Mouse (Mus musculus): ENCODE results near the gene Zfp981.
"Not testable (repeated sequence)": the region's sequence is repeated elsewhere in the genome, so short reads cannot be mapped to it uniquely, and the experiment has no call there.

Gene Zfp981

DNA sequence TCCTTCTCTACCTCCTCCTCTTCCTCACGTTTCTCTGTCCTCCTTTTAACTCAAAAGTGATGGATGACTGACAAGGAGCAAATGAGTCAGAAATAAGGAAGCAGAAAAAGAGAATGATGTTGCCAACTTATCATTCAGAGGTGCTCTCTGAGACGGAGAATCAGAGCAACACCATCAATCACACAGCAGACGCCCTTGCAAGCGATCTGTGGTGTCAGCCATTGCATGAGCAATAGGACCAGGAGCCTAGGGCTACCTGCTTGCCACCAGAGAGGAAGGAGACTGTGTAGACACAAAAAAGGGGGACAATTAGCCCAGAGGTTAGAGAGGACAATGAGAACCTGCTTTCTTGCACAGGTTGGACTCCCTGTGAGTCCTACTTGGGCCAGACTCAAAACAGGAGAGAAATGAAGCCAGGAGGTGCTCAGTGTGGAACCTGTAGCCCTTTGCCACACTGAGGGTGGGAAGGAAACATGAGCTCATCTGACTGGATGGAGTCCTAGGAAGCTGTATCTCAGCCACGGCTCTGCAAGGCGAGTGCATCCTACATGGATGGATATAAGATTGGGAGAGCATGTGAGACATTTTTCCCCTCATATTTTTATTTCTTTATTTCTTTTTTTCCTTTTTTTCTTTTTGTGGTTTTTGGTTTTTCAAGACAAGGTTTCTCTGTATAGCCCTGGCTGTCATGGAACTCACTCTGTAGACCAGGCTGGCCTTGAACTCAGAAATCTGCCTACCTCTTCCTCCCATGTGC, 16.5 kb upstream of the Zfp981 start:
- not testable (repeated sequence) for DNase-seq (ENCODE audit: low spot score)

DNA sequence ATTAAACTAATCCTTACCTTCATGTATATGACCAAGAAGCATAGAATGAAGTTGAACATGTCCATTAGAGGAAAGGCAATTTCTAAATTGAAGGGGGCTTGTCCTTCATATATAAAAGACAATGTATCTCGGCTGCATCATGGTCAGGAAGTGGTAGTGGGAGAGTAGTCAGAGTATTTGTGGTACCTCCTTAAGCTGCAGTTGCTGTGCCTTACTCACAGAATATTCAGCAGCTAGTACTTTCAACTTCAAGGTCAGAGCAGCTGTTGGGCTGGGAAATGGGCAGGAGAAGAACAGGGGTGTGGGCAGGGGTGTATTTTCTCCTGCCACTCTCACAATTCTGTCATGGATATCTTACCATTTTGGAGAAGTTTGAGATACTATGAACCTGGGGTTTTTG, 15.1 kb upstream of the Zfp981 start:
- DNase-seq (ENCODE audit: low spot score), result not testable (repeated sequence)

DNA sequence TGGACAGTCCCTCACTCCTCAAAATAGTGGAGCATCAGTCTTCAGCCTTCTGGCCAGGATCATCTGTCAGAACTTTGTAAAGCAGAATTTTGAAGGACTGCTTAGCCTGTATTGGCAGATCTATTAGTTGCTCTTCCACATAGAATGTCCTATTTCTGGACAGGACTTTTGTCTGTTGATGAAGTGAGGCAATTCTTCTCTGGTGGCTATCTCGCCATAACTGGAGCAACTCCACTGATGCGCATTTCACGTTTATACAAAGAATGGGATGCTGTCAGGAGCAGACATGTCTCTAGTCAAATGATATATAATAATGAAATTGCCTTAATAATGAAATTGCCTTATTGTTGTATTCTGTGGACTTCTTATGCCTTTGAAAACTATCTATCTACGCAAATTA, 12.6 kb upstream of the Zfp981 start:
- DNase-seq (ENCODE audit: low spot score), result not testable (repeated sequence)

DNA sequence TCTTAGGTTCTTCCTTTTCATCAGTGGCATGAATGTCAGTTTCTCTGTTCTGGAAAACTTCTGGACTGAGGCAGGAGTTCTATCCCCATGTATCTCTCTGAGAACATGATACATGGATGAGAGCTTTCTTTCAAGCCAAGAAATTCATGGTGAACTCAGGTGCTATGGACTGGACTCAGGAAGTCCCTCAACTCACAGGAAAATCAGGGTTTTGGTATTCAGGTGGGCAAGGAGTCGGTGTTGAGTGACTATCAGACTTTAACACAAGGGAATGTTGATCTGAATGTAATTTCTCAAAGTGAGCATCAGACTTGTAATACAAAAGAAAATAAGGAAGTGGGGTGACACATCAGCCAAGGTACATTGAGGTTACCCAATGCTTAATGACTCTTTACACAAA, 9.8 kb upstream of the Zfp981 start:
- DNase-seq (ENCODE audit: low spot score), result not testable (repeated sequence)

DNA sequence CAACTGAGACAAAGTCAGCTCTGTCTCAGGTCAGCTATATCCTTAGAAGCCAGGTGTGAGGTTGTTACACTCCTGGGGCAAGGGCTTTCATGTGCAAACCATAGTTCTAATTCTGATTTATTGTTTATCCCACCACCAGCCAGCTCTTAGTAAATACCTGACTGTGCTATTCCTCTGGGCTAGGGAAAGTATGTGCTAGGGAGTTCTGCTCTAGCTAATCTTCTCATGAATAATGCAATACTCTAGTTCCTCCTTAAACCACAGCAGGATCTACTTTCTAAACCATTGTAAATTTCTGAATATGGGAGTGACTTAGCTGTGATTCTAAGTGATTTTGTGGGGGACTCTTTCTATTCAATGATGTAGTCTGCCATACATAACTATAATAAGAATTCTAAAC, 9.4 kb upstream of the Zfp981 start:
- DNase-seq (ENCODE audit: low spot score), result no peak

DNA sequence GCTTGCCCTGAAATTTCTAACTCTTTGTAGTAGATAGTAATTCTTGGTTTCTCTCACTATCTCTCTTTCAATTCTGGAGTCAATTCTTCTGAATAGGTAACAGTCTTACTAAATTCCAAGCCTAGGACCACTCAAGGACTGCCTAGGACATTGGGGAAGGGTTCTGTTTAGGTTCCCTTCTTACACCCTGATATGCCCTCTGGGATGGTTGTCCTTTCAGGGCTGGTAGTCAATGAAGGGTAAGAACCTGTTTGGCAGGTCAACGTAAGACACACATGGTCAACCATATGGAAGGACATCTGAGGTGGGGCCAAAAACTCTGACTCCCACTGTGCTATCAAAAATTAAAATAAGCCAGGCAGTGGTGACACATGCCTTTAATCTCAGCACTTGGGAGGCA, 9.0 kb upstream of the Zfp981 start:
- DNase-seq (ENCODE audit: low spot score), result no peak

DNA sequence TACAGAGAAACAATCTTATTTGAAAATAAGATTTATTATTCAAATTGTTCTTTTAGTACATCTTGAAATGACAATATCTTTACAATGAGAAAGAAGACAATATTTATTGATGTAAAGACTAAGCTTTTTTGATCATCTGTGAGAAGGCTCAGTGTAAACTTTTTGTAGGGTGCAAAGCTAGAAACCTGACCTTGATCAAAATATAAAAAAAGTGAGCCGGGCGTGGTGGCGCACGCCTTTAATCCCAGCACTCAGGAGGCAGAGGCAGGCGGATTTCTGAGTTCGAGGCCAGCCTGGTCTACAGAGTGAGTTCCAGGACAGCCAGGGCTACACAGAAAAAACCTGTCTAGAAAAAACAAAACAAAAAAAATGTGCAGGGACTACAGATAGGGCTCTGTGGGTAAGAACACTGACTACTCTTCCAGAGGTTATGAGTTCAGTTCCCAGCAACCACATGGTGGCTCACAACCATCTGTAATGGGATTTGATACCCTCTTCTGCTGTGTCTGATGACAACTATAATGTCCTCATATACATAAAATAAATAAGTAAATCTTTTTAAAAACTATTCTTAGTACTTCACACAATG, 8.4 kb upstream of the Zfp981 start:
- not testable (repeated sequence) for DNase-seq (ENCODE audit: low spot score)

DNA sequence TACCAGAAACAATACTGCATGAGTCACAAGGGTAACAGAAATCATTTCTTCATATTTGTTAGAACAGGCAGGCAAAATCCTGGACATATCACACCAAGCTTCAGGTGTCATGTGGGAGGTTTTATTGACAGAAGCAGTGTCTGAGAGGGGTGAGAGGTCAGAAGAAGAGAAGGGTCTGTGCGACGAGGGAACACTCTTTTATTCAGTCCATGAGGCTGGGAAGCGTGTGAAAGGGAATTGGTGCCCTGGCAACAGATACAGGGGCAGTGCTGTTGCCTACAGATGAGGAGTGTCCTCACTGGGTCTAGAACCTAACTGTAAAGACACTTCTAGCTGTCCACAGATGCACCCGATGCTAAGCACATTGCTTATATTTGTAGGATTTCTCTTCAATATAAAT, 6.8 kb upstream of the Zfp981 start:
- DNase-seq (ENCODE audit: low spot score), result no peak

DNA sequence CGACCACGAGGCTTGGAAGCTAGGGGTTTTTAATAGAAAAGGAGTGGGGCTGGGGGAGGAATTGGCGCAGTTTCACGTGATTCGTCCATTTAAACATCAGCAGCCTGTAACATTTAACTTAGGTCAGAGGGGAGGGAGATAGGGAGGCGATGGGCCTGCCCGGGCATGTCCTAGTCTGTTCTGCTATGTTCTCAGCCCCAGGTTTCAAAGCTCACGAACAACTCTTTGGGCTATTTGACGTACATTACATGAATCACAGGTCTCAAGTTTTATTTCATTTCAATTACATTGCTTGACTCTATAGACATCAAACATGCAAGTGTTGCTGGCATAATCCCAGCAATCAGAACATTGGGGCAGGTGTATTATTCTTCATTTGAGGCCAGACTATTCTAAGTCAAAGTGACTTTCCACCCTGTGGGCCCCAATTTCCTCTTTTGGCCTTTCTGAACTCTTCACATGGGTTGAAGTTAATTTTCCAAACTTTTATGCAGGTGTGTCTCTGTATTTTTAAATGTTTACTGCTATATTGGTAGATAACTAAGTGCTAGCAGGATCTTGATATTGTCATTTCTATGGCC, 4.0 kb upstream of the Zfp981 start:
- DNase-seq (ENCODE audit: low spot score), result not testable (repeated sequence)

DNA sequence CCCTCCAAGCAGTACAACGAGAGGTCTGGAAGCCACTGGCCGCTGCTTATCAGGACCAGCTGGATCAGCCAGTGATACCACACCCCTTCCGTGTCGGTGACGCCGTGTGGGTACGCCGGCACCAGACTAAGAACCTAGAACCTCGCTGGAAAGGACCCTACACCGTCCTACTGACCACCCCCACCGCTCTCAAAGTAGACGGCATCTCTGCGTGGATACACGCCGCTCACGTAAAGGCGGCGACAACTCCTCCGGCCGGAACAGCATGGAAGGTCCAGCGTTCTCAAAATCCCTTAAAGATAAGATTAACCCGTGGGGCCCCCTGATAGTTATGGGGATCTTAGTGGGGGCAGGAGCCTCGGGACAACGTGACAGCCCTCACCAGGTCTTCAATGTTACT, 7.2 kb downstream of the Zfp981 start:
- DNase-seq (ENCODE audit: low spot score), result not testable (repeated sequence)

DNA sequence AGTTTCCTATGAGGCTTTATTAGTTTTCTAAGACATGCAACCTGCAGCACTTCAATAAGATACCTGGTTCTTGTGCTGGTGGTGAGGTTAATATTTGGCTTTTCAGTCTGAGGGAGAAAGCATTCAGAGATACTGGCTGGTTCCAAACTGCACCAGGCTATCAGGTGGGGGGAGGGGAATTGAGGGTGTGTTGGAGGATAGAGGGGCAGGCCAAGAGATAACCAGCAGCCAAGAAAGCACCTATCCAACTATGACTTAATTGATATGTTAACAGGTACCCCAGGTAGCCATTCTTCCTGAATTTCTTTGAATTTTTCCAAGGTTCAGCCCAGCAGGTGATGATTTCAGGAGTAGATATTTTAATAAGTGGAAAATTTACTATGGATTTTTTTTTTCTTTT, 10.0 kb downstream of the Zfp981 start:
- DNase-seq (ENCODE audit: low spot score), result not testable (repeated sequence)

DNA sequence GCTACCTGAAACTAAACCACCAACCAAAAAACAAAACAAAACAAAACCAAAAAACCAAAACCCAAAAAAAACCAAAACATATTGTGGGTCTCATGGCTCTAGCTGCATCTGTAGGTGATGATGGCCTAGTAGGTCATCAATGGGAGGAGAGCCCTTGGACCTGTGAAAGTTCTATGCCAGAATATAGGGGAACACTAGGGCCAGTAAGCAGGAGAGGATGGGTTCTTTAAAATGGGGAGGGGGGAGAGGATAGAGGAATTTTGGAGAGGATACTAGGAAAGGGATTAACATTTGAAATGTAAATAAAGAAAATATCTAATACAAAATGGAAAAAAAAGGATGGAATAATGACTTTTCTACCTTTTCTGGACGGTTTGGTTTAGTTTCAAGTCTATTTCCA, 14.6 kb downstream of the Zfp981 start:
- no peak for DNase-seq (ENCODE audit: low spot score)

DNA sequence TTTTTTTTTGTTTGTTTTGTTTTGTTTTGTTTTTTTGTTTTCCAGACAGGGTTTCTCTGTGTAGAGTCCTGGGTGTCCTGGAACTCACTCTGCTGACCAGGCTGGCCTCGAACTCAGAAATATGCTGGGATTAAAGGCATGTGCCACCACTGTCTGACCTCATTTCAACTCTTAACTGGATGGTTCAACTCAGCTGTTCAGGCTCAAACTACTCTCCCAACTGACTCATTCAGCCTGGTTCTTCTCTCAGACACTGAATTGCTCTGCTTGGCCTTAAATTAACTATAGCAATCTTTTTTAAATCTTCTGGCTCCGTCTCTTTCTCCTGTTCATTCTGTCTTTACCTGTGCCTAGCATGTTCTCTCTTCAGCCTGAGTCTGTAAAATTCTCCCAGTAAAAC, 15.3 kb downstream of the Zfp981 start:
- DNase-seq (ENCODE audit: low spot score), result not testable (repeated sequence)

DNA sequence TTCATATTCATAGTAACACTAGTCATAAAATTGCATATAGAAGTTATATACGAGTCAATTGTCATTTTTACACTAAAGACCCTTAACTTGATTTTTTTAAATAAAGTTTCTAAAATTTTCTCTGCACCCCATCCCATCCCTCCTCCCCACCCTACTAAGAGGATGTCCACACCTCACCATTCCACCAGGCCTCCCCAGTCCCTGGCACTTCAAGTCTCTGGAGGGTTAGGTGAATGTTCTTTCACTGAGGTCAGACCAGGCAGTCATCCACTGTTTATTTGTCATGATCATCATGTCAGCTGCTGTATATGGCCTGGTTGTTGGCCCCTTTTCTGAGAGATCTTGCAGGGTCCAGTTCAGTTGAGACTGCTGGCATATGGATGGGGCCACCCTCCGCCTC, 18.9 kb downstream of the Zfp981 start:
- no peak for DNase-seq (ENCODE audit: low spot score)

DNA sequence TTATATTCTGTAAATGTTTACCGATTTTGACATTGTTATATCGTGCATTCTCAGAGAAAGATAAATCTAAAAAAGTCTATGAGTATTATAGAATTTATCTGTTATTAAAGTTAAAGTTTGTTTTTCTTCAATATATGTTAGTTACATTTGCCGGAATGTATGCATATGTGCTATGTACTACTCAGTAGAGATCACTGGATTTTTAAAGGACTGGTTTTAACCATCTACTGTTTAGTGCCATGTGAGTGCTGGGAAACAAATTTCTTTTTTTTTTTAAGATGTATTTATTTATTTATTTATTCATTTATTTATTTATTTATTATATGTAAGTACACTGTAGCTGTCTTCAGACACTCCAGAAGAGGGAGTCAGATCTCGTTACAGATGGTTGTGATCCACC, 32.7 kb downstream of the Zfp981 start:
- no peak for DNase-seq (ENCODE audit: low spot score)

DNA sequence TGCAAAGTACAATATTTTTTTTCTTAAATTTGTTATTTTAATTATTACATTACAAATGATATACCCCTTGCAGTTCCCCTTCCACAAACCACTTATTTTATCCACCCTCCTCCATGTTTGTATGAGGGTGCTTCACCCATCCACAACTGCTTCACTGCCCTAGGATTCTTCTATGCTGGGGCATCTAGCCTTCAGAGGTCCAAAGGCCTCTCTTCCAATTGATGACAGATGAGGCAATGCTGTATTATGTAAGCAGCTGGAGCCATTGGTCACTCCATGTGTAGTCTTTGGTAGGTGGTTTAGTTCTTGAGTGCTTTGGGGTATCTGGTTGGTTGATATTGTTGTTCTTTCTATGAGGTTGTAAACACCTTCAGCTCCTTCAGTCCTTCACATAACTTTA, 34.1 kb downstream of the Zfp981 start:
- DNase-seq (ENCODE audit: low spot score), result no peak

DNA sequence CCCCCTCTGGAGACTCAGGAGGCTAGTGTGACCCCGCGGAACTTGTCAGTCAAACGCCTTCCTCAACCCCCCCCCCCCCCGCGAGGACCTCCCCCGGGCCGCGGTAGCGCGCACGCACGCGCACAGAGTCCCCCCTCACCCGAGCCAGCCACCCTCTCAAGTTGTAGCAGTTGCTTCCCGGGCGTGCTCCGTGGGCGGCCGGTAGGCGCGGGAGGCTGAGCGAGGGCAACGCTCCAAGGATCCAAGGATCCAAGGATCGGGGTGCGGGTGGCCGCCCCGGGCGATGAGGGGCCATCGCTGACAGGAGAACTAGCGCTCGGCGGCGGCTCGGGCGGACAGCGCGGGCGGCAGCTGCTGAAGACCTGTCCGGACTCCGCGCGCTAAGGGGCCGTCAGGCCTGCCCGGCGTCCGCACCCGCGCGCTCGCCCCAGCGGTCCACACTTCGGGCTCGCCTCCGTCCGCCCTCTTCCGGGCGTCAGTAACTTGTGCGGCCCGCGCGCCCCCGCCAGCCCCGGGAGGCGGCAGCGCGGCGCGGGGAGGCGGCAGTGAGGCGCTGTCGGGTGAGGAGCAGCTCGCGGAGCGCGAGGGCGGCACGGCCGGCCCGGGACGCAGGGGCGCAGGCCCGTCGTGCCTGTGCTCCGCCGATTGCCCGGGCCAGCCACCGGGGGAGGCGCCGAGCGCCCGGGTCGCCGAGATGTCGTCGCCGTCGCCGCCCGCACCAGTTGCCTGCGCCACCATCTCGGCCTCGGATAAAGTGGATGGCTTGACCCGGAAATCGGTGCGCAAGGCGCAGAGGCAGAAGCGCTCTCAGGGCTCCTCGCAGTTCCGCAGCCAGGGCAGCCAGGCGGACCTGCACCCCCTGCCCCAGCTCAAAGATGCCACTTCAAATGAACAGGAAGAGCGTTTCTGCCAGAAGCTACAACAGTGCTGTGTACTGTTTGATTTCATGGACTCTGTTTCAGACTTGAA, 78.4 kb downstream of the Zfp981 start:
- DNase-seq (ENCODE audit: low spot score), result peak; percentile 3

All from testis, postnatal 14 days (tissue).